Mouse (Mus musculus) heart, adult 11 months (tissue): ENCODE data around the gene Chrm3.

Source experiments
- DNase-seq: peaks from one replicate; pipeline ENCODE4 v3.0.0; 2022

Chrm3 gene

DNA sequence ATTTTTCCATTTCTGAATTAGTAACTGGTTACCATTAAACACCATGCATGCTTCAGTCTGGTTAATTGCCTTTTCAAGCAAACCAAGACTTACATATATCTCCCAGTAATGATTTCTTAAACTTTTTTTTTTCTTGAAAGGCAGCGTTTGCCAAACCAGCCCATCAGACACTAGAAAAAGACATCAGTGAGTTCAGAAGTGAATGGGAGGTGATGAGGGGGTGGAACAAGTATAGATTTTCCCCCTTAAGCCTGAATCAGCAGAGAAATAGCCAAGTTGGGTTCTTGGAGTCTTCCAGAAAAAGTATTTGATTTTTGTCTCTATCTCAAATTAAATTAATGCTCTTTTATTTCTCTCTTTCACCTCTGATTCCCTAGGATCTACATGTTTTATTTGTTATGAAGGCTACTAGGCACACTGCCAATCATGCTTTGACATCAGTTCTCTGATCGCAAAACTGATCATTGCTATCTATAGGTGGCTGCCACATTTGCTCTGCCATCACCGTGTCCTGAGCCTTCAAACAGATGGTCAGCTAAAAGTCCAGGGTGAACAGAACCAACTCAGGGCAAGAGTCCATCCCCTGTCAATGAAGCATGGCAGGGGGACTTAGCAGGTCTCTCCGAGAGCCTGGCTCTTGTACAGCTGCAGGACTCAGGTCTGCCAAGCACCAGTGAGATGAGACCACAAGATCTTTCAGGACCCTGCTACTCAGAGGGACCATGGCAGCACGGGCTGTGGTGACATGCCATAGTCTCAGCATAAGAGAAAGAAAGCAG, 125.1 kb downstream of the Chrm3 start:
- peak; percentile 82 for DNase-seq

DNA sequence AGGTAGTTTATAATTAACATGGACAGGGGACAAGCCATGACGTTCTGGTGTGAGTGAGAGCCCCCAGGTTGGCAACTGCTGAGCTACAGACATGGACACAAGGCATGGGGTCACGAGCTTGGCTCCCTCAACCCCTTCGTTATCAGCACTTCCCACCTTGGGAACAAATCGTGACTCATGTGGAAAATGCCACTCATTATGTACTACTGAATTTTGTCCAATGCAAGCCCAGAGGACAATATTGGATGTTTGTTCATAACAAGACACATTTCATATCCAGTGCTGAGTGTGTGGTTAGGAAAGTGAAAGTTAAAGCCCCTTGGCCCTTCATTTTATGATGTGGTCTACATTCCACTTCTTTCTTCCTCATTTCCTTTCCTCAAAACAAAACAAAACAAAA, 140.2 kb downstream of the Chrm3 start:
- peak; percentile 93 for DNase-seq

DNA sequence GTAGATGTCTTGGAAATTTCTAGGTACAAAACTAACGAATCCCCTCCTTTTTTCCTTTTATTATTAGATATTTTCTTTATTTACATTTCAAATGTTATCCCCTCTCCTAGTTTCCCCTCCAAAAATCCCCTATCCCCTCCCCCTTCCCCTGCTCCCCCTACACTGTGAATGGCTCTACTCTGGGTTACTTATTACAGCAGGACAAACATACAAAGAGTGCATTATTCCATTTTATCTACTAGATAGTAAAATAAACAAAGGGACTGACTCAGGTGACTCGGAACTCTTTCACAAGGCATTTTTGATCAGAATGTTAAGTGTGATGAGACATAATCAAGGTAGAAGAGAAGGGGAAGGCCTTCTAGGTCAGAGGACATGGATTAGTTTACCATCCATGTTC, 148.5 kb downstream of the Chrm3 start:
- no peak for DNase-seq

DNA sequence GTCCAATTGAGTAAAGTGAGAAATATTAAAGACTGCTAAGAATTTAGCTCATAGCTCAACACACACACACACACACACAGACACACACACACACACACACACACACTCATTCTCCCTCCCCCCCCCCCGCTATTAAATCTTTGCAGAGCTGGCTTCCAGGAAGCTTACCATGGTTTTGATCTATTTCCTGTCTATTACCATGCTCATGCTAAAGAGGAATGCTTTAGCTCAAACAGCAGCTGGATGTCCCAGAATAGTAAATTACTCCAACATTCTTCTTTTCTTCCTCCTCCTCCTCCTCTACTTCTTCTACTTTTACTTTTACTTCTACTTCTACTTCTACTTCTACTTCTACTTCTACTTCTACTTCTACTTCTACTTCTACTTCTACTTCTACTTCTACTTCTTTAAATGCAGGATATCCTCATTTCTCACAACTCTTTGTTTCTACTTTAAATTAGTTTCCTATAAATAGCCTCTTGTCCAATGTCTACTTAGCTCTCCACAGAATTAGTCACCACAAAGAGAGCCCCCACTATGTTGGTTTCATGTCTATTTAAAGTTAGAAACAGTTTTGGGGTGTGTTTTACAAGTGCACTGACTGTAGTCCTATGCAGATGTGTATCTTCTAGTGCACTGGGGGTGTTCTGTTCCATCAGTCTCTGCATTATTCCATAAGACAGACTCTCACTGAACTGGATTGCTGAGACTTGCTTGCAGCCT, 150.0 kb downstream of the Chrm3 start:
- DNase-seq: no peak

DNA sequence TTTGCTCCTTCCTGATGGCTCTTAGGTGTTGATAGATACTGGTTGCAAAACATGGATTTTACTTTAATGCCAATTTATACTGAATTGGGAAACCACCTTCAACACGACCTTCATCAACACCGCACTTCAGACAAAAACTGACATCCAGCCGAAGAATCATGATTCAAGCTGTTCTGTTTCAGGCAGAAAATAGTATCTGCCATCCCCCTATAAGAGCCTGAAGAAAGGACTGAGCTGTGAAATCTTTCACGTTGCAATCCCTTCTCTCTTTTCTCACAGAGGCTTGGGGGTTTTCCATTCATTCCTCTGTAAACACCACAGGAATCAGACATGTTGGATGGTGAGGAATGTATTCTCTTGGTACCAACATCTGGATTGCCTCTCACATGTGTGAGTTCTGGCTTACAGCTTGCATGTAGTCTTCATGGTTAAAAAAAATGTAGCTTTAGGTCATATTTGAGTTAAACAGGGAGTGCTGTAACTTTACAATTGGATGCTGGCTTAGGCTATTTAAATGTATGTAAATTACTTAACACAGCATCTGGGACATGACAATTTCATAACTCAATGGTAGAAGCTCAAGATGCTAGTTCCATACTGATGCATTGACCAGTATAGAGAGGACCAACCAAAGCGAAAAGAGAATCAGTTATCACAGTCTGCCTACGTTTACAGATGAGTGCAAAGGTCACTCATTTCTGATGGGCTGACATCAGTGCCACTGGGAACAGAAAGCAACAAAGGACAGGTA, 161.3 kb downstream of the Chrm3 start:
- DNase-seq: no peak

DNA sequence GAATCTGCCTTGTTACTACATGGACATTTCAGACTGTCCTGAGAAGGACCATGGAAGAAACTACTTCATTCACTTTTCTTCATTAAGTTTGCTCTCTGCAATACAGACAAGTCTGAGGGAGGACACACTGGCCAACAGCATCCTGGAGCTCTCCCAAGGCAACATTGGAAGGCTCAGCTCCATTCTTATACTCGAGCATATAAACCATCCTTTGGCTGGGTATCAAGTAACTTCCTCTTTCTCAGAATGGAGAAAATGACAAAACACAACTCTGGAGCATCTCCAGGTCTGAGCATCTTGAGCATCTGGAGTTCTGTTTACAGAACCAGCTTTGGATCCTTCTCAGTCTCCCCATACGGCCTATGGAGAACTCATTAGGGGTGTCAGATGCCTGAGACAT, 170.8 kb downstream of the Chrm3 start:
- DNase-seq: no peak

DNA sequence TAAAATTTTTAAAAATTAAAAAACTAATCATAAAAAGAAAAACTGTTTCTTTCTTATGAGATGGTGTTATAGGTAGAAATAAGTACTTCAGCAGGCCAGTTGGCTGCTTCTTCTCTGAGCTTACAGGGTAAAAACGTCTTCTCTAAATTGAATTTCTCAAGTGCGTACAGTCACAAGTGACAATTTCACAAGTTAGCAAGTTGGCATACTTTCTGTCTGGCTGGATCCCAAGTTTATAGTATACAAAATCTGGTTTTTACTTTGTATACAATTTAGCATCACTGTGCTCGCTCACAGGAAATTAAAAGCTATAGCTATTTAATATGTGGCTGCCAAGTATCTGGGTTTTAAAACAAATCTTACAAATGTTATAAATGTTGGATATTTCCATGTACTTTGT, 172.7 kb downstream of the Chrm3 start:
- DNase-seq: no peak

DNA sequence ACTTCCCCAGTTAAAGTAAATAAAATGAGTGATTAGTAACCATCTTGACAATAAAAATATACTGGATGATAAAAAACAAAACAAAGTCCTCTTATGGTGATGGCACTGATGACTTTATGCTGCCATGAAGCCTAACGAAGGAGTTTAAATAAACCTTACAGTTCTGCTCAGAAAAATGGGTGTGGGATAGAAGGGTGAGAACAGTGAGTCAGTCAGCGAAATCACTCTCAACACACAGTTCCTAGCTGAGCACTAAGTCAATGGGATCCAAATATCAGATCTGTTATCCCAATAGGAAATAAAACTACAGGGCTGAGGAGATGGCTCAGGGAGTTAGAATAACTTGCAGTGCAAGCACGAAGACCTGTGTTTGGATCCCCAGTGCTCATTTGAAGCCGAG, 176.8 kb downstream of the Chrm3 start:
- DNase-seq: no peak

DNA sequence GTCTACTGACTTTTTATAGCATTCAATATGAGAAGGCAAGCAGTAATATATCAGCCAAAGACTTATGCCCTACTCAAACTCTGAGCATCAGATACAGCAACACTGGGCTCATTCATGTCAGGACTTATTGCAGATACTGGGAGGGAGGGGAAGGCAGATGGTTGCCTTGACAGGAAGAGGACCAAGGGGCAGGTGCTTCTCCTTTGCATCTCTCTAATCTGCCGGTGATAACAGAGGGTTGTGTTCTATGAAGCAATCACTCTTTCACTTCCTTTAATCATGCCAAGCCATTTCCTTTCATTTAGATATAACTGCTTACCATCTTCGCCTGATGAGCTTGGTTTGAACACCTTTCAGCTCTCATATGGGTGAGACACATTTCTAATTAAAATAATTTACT, 177.9 kb downstream of the Chrm3 start:
- DNase-seq: no peak

DNA sequence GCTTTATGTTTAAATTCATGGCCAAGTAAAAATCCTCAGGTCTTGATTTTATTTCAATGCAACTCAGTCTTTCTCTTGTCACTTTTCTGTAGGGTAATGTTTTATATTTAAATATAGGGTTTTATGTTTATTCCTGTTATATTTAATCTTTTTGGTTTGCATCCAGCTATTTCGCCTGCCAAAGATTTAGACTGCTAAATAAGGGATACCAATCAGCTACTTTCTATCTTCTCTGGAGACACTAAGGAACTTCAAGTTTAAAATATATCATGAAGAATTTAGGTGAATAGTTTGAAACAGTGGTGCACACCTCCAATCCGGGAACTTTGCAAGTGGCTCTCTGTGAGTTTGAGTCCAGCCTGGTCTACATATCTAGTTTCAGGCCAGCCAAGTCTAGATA, 190.1 kb downstream of the Chrm3 start:
- DNase-seq: no peak

DNA sequence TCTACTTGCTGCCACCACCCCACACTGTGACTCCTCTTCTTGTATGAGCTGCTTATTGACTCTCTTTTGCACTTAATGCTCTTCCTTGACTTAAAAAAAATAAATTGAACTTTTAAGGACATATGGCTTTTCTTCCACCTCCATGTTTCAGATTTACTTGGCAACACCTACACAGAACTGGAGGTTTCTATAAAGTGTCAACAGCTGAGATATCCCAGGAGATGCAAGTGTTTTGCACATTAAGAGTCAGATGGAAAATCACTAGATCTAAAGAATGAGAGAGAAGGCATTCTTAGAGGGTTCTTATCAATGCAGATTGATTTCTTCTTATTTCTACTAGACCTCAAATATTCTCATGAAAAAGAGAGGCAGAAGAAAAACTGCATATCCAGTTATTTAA, 197.3 kb downstream of the Chrm3 start:
- no peak for DNase-seq

DNA sequence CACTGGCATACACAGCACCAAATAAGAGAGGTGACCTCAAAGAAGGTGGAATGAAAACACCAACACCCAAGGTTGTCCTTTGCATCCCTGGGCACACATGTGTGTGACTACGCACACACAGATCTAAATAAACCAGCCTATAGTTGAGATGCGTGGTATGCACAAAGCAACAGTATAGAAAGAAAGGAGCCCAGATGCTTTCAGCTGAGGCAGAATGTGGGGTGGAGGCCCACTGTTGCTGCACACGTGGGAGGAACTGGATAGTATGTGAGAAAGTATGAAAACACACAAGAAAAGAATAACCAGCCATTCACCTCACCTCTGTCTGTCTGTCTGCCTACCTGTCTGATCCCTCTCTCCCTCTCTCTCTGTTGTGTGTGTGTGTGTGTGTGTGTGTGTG, 203.2 kb downstream of the Chrm3 start:
- DNase-seq: no peak

DNA sequence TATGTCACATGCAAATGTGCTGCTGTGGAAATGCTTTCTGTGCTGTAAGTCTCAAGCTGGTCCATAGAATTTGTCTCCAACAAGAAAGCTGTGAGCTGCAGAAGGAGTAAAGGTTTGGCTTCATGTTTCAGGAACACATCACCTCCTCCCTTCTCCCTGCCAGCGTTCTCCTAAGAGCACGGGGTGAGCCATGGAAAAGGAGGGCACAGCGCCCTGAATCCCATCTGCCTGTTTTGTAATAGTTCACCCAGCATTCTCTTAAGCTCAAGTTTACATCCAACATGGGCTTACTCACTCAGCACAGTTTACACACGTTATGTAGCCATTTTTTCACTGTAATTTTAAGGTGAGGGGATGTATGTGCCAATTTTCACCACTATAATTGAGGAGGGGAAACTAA, 220.1 kb downstream of the Chrm3 start:
- DNase-seq: peak; percentile 23

DNA sequence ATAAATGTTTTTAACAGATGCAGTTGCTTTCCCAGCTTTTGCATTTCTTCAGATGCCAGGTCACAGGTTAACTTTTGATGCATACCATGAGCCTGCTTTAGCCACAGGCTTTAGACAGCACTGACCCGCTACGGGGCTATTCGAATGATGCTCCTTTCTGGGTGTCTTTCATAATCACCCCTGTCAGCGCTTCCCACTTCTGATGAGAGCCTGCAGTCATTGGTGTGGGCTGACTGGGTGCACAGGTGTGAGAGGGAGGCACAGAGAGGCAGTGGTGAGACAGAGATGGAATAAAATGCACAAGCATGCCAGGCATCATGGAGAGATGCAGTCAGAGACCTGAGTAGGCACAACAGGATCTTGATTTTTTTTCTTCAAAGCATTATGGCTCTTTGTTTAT, 221.8 kb downstream of the Chrm3 start:
- peak; percentile 77 for DNase-seq

DNA sequence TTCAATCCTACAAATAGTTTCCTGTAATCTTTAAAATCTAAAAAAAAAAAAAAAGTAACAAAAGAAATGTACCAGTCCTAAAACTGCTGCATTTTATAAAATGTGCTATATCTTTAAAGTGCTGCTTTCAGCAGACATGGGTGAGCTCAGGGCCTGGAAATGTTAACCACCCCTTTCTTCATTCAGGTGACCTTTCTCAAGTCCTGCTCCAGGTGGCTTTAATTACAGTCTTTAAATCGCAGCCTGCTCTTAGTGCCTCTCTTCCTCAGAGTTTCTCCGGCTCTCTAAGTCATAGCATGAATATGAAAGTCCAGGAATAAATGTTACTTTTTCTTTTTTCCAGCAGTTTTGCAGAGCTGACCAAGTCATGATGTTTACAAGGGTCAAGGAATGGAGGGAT, 229.6 kb downstream of the Chrm3 start:
- DNase-seq: no peak

DNA sequence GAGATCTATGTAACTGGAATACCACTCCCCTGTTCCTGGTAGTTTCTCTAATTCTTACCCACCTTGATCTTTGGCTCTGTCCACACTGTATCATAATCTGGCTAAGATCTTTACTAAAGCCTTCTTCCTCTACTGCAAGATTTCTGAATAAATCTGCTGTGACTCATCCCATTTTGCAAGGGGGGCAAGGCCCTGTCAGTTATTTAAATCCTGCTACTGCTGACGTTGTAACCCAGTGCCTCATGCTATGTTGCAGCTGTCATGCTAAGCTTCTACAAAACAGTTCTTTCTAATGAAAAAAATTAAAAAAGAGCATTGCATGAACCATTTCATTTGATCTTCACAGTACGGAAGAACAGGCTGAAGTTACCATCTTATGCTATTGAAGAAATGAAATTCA, 248.4 kb downstream of the Chrm3 start:
- DNase-seq: no peak

DNA sequence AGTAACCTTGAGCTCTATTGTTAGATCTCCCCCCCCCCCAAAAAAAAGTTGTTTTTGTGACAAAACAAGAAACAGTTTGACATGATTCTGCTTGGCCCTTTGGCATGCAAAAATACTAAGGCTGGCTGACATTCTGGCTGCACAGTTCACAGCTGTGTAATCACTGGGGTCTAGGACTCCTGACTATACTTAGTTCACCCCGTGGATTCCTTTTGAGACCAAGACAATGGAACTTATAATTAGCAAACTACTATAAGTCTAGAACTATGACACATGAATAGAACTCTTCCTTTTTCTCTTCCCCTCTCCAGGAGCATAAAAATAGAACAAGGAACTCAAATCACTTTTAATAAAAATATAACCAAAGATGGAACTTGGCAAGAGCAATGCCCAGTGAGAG, 251.1 kb downstream of the Chrm3 start:
- DNase-seq: no peak

DNA sequence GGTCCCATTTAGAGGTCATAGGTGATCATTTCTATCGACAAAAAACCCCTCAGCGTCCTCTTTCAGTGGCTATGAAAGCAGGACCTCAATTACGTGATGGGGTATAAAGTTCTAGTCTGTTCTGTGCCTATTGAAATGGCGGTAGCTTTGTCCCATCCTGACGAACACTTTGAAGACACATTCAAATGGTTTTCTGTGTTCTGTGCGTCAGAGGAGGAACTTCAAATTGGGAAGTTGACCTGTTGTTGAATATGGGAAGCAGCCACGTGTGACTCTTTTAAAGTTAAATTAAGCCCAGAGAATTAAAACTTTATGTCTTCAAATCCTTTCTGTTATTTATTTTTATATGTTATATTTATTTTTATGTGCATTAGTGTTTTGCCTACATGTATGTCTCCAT, 253.3 kb downstream of the Chrm3 start:
- no peak for DNase-seq

DNA sequence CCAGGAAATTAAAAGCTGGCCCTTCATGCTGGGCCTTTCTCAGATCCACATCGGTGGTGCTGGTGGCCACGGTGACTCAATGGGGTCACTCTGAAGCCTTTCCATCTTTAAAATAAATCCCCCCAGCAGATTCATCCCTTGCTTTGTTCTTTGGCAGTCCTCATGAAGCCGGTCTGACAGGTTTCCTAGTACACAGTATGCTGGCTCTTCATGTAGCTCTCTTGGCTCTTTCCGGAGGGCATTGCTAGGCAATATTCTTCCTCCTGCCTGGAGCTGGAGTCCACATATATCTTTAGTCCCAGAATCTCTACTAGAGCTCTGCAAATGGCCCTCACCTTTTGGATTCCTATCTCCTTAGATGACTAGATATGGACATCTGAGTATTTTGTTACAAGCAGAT, 269.9 kb downstream of the Chrm3 start:
- no peak for DNase-seq

DNA sequence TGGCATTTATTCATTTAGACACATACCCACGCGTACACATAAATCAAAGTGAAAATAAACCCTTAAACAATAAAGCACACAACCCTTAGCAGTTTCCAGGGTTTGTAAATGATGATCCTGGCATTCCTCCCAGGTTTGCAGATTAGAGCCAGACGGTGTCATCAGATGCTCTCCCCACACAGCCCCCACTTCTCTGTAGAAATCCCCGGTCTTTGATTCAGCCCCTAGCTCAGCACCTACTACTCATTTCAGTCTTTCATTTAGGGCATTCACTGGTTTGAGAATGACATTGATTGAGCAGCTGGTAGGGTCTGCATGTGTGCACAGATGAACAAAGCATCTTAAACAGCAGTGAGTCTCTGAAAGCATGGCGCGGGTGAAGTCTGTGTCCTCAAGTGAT, 274.3 kb downstream of the Chrm3 start:
- DNase-seq: no peak

DNA sequence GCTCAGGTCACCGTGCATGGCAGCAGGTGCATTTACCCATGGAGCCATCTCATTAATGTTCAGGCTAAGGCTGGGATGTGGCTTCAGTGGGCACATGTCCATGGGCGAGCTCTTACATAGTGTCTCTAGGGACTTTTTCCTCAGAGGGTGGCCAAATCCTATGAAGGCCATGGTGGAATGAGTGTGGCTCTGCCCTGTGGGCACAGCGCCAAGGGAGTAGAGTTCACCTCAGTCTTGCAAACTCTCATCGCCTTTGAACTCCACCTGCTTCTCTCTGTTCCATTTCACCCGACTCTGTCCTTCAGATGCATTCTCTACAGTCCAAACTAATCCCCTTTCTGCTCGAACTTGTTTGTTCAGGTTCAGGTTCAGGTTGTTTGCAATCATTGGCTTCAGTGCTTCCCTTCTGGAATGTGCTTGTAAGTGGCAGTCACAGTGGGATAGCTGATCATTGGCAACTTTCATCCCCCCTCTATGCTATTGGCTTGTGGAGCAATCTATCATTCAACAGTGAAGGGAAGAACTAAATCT, 278.7 kb downstream of the Chrm3 start:
- DNase-seq: no peak

DNA sequence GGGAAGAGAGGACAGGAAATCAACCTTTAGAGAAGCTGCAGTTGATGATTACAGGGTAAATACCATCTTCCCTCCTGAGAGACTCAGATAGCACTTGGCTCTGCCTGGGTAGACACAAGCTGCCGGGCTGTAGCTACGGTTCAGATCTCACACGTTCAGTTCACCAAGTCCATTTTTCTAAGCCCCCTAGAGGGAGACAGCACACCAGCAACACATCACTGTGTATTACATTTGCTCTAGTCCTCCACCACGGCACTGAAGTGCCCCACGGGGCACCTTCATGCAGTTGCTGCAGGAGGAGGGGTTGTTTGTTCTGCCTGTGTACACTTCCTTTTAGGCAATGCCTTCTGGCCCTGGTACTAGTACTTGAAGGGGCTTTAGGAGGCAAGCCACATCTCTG, 289.5 kb downstream of the Chrm3 start:
- DNase-seq: peak; percentile 90

DNA sequence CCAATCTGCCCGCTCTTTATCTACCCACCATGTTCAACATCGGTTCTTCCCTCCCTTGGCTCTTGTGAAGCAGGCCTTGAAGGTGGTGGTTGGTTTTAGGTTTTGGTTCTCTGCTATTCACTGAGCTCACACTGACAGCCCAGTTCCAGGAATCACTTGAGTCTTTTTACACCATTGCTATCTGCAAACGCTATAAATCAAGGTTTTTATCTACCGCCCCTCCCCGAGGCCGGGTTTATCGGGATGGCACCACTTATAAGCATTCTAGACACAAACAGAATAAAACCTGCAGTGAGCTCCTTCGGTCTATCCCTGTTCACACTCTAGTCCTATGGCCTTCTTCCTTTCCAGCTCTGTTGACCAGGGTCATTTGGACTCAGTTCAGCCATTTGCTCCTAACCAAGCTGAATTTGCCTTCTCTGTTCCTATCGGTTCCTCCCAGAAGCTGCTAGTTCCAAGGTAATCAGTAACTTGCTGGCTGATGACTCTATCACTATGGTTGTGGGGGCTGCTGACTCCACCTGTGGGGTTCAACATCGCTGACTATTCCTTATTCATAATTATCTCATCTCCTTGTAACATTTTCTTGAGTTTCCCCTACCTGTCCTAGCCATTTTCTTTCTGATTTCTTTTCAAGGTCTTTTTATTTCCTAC, 291.6 kb downstream of the Chrm3 start:
- DNase-seq: peak; percentile 74
